9 mouse cellular contexts compared by ENCODE assay signal in genomic region chr17:27202919-27203357, GRCm38 (mm10). TPM values are rescaled to one million over a fixed set of nuclear protein-coding genes. Genes with fewer than 3 reads are reported as not detected.
A peak's percentile ranks its signal among the peaks of the same experiment; 100 is the strongest.
DNase-seq lines count a peak whose midpoint lies in the region; ATAC-seq and TF ChIP-seq lines count a peak whose summit lies in the region.
"Had no signal": no experiment of that assay in that cellular context is flagged by ENCODE, and none has a peak within 500 bp of the region (broad histone marks: within the 10 kb centered on the region; RNA-seq: fewer than 3 reads in every experiment).

No protein-coding gene starts in this region.

- peaks cover 43% of the 10 kb centered on the region for H3K36me3 ChIP-seq in heart, embryonic 10.5 days
- H3K36me3 ChIP-seq in E14TG2a.4 (ENCODE audit: insufficient read depth, low read length): peaks cover 33% of the 10 kb centered on the region
- H3K36me3 ChIP-seq in megakaryocyte, embryonic 14.5 days (replicated peaks; ENCODE audit: low read length): peaks cover 47% of the 10 kb centered on the region

- peak; percentile 28 for ATAC-seq in granulocyte monocyte progenitor cell, adult 5-6 weeks (replicated peaks; ENCODE audit: poor library complexity, severe bottlenecking)

- H3K4me1 ChIP-seq in heart, embryonic 10.5 days: peaks cover 29% of the 10 kb centered on the region
- peaks cover 75% of the 10 kb centered on the region for H3K4me1 ChIP-seq in E14TG2a.4 (replicated peaks; ENCODE audit: low read depth, low read length)
- peaks cover 65% of the 10 kb centered on the region for H3K4me1 ChIP-seq in megakaryocyte, embryonic 14.5 days

- peak overlapping the region; percentile 98 for H3K27ac ChIP-seq in heart, embryonic 10.5 days

- no peaks in the 10 kb centered on the region for H3K9me3 ChIP-seq in heart, embryonic 10.5 days
- H3K9me3 ChIP-seq in E14TG2a.4 (ENCODE audit: low read length): no peaks in the 10 kb centered on the region
- 0 out of 2 replicates have a peak, but pooled peaks cover 1% of the 10 kb centered on the region for H3K9me3 ChIP-seq in megakaryocyte, embryonic 14.5 days

- 49% methylated on average over 14 of the region's 14 CpGs for WGBS in heart, embryonic 10.5 days

- H3K4me3 ChIP-seq in heart, embryonic 10.5 days: peak overlapping the region; percentile 97
- H3K4me3 ChIP-seq in E14TG2a.4 (replicated peaks; ENCODE audit: low read length): peak overlapping the region; percentile 83
- peak overlapping the region; percentile 96 for H3K4me3 ChIP-seq in megakaryocyte, embryonic 14.5 days (replicated peaks)

- H3K27me3 ChIP-seq in heart, embryonic 10.5 days (ENCODE audit: insufficient read depth, poor library complexity, severe bottlenecking): no peaks in the 10 kb centered on the region
- H3K27me3 ChIP-seq in E14TG2a.4 (ENCODE audit: insufficient read depth, low read length): no peaks in the 10 kb centered on the region
- peaks cover 7% of the 10 kb centered on the region for H3K27me3 ChIP-seq in megakaryocyte, embryonic 14.5 days (replicated peaks)
- H3K27me3 ChIP-seq: Patski had no signal

- no peak for TF ChIP-seq CTCF in E14TG2a.4 (conservative IDR thresholded peaks at IDR 0.05; ENCODE audit: low read length)

- DNase-seq in heart, embryonic 10.5 days (ENCODE audit: low spot score): no peak
- DNase-seq in heart, adult 11 months: no peak
- no peak for DNase-seq in cerebellum, adult 9-11 months
- DNase-seq in ovary, postnatal 10 days (ENCODE audit: low spot score): no peak
- DNase-seq in cerebellum, adult 9-10 months: no peak

RNA-seq across cellular contexts. Expression of gene Lemd2, which starts 1.3 kb away (rescaled TPM):
- 11.1 and 14.4 TPM in 2 replicates for polyA plus RNA-seq in heart, embryonic 10.5 days (2016; fragmentation: Nextera tagmentation; extraction: Ambion mirVana)
- total RNA-seq in granulocyte monocyte progenitor cell, adult 5-6 weeks (2014; fragmentation: Nextera tagmentation): 36.5 and 36.9 TPM in 2 replicates
- 23.5 and 29.7 TPM in 2 replicates for total RNA-seq in granulocyte monocyte progenitor cell, adult 5-6 weeks (2017)
- 69.3 and 97.5 TPM in 2 replicates for polyA plus RNA-seq in megakaryocyte, embryonic 14.5 days (2012; ENCODE audit: insufficient read depth, low replicate concordance)

RNA-seq across cellular contexts. Expression of gene Ip6k3, which starts 35.3 kb away (rescaled TPM):
- 0.05 and 0.10 TPM in 2 replicates for polyA plus RNA-seq in heart, embryonic 10.5 days (2016; fragmentation: Nextera tagmentation; extraction: Ambion mirVana)
- total RNA-seq in granulocyte monocyte progenitor cell, adult 5-6 weeks (2014; fragmentation: Nextera tagmentation): not detected in 2 replicates
- total RNA-seq in granulocyte monocyte progenitor cell, adult 5-6 weeks (2017): not detected in 2 replicates
- not detected in 2 replicates for polyA plus RNA-seq in megakaryocyte, embryonic 14.5 days (2012; ENCODE audit: insufficient read depth, low replicate concordance)
